Mouse (Mus musculus) heart, postnatal 0 days (tissue): ENCODE measurements around the gene Zc3h18. TPM values are rescaled to one million over a fixed set of nuclear protein-coding genes. Genes with fewer than 3 reads are reported as not detected.
A peak's percentile ranks its signal among the peaks of the same experiment; 100 is the strongest.

Experiments used
- ATAC-seq: fragments of 200-750 bp; cut with Nextera tagmentation; 2 replicates; pipeline ENCODE4 v1.8.0; 2017; ENCODE audit warnings: low read depth, moderate number of reproducible peaks, moderate library complexity; ENCODE audit not compliant: insufficient read depth
- DNase-seq: peaks from one replicate; pipeline ENCODE4 v3.0.0-alpha.2; 2016; ENCODE audit warnings: low spot score
- H3K27ac ChIP-seq: fragments of 300-500 bp; sonication (generic); 2 replicates; pipeline ENCODE4 v1.5.1; 2014; ENCODE audit warnings: low read depth, mild to moderate bottlenecking
- H3K27me3 ChIP-seq: fragments of 300-500 bp; sonication (generic); 2 replicates; pipeline ENCODE4 v1.6.1; 2014; ENCODE audit warnings: low read length, mixed read lengths; ENCODE audit not compliant: control insufficient read depth, insufficient read depth
- H3K36me3 ChIP-seq: fragments of 300-500 bp; sonication (generic); replicated peaks from 2 replicates; pipeline ENCODE4 v1.6.1; 2014; ENCODE audit warnings: low read length, mixed read lengths; ENCODE audit not compliant: control insufficient read depth, insufficient read depth
- H3K4me1 ChIP-seq: fragments of 300-500 bp; sonication (generic); 2 replicates; pipeline ENCODE4 v1.6.1; 2014; ENCODE audit warnings: antibody characterized with exemption; ENCODE audit not compliant: control insufficient read depth, insufficient read depth
- H3K4me2 ChIP-seq: fragments of 300-500 bp; sonication (generic); 2 replicates; pipeline ENCODE4 v1.6.1; 2014; ENCODE audit warnings: low read depth, mild to moderate bottlenecking, low read length, moderate library complexity
- H3K4me3 ChIP-seq: fragments of 300-500 bp; sonication (generic); 2 replicates; pipeline ENCODE4 v1.5.1; 2014; ENCODE audit warnings: low read depth, low read length
- H3K9ac ChIP-seq: fragments of 300-500 bp; sonication (generic); replicated peaks from 2 replicates; pipeline ENCODE4 v1.6.1; 2014; ENCODE audit warnings: low read depth, low read length, mixed read lengths
- H3K9me3 ChIP-seq: fragments of 300-500 bp; sonication (generic); replicated peaks from 2 replicates; pipeline ENCODE4 v1.6.1; 2016; ENCODE audit warnings: low read length; ENCODE audit not compliant: control insufficient read depth
- CTCF ChIP-seq: IDR thresholded peaks from 2 replicates; pipeline ENCODE4 v1.5.1; 2016; ENCODE audit warnings: antibody characterized with exemption, control low read depth, low read depth
- EP300 ChIP-seq: IDR thresholded peaks from 2 replicates; pipeline ENCODE4 v1.6.1; 2016; ENCODE audit warnings: antibody characterized with exemption, low read depth
- WGBS: fragments of 180-500 bp; shearing (Covaris S2); extraction: QIAGEN DNeasy Blood & Tissue Kit; methylation state at CpG from one replicate; pipeline ENCODE4 v1.1.7; 2014; 5-methylcytosine and 5-hydroxymethylcytosine counted together
- polyA plus RNA-seq: library from polyadenylated mRNA; unstranded; fragments of >200 nt; fragmentation: Nextera tagmentation; extraction: Ambion mirVana; gene quantifications from 2 replicates; pipeline ENCODE4 v1.2.1, GENCODE M21; 2015
- total RNA-seq: library from RNA; depleted of rRNA; stranded (reverse); fragments of >200 nt; gene quantifications from 2 replicates; pipeline ENCODE4 v1.2.3, GENCODE M21; 2014; ENCODE audit warnings: low replicate concordance

Zc3h18 gene
- total and polyA plus RNA-seq, 2 experiments from 2014 or later: 14.4 to 23.1 TPM

- H3K4me2 ChIP-seq: no peak overlapping the region
- H3K9ac ChIP-seq: no peak overlapping the region
- peak; percentile 40 for ATAC-seq
- H3K4me1 ChIP-seq: peaks cover 21% of the 10 kb centered on the region
- H3K9me3 ChIP-seq: no peaks in the 10 kb centered on the region
- H3K36me3 ChIP-seq: peaks cover 52% of the 10 kb centered on the region
- H3K4me3 ChIP-seq: no peak overlapping the region
- TF ChIP-seq EP300 (no peak), CTCF (peak; percentile 91)
- no peak overlapping the region for H3K27ac ChIP-seq
- H3K27me3 ChIP-seq: no peaks in the 10 kb centered on the region
- WGBS: 71% methylated on average over 6 of the region's 6 CpGs
- DNase-seq: peak; percentile 67
These were observed 43.5 kb upstream of the Zc3h18 start for GRCm38 (mm10) chr8:122332753-122333506.

DNA sequence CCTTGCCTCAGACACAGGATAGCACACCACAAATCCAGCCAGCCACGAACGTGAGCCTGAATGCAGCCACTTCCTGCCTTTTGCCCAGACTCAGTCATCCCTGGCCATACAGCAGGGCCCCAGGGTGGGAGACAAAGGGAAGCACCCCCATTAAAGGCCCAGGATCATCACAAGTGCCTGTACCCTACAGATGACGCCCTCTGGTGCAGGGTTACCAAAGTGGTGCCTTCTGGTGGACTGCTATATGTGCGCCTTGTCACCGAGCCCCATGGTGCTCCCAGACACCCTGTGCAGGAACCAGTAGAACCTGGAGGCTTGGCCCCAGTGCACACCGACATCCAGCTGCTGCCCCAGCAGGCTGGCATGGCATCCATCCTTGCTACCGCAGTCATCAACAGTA is 42.9 kb upstream of the Zc3h18 start:
- H3K9me3 ChIP-seq: no peaks in the 10 kb centered on the region
- ATAC-seq: no peak
- DNase-seq: no peak
- no peaks in the 10 kb centered on the region for H3K27me3 ChIP-seq
- 89% methylated on average over 7 of the region's 7 CpGs for WGBS
- H3K27ac ChIP-seq: no peak overlapping the region
- no peak overlapping the region for H3K4me3 ChIP-seq
- TF ChIP-seq EP300 (no peak), CTCF (no peak)
- no peak overlapping the region for H3K9ac ChIP-seq
- no peak overlapping the region for H3K4me2 ChIP-seq
- H3K4me1 ChIP-seq: peaks cover 21% of the 10 kb centered on the region
- peaks cover 58% of the 10 kb centered on the region for H3K36me3 ChIP-seq

GRCm38 (mm10) chr8:122334791-122335490 is 41.5 kb upstream of the Zc3h18 start:
- Histone ChIP-seq H3K27ac (no peak overlapping the region), H3K4me3 (no peak overlapping the region), H3K4me2 (no peak overlapping the region), H3K4me1 (peaks cover 15% of the 10 kb centered on the region), H3K36me3 (peaks cover 59% of the 10 kb centered on the region), H3K27me3 (no peaks in the 10 kb centered on the region), H3K9ac (no peak overlapping the region), H3K9me3 (no peaks in the 10 kb centered on the region)
- DNase-seq (no peak), ATAC-seq (no peak)
- TF ChIP-seq CTCF (no peak), EP300 (no peak)
- 94% methylated on average over 13 of the region's 13 CpGs for WGBS

GRCm38 (mm10) chr8:122335638-122336250 is 40.7 kb upstream of the Zc3h18 start:
- Histone ChIP-seq H3K4me1 (peaks cover 6% of the 10 kb centered on the region), H3K9me3 (no peaks in the 10 kb centered on the region), H3K27me3 (no peaks in the 10 kb centered on the region), H3K9ac (no peak overlapping the region), H3K4me3 (0 out of 2 replicates have a peak overlapping the region, but pooled peaks have one; percentile 7), H3K27ac (no peak overlapping the region), H3K36me3 (peaks cover 59% of the 10 kb centered on the region), H3K4me2 (peak overlapping the region; percentile 40)
- WGBS: 74% methylated on average over 45 of the region's 57 CpGs
- TF ChIP-seq CTCF: no peak
- TF ChIP-seq EP300: no peak
- DNase-seq (no peak), ATAC-seq (no peak)

GRCm38 (mm10) chr8:122336251-122336910 is 40.0 kb upstream of the Zc3h18 start:
- H3K4me1 ChIP-seq: 0 out of 2 replicates have a peak, but pooled peaks cover under 1% of the 10 kb centered on the region
- no peak for DNase-seq
- H3K4me2 ChIP-seq: peak overlapping the region; percentile 40
- H3K27ac ChIP-seq: no peak overlapping the region
- 0 out of 2 replicates have a peak overlapping the region, but pooled peaks have one; percentile 7 for H3K4me3 ChIP-seq
- TF ChIP-seq EP300: no peak
- TF ChIP-seq CTCF: no peak
- ATAC-seq: peak; percentile 34
- no peak overlapping the region for H3K9ac ChIP-seq
- 47% methylated on average over 56 of the region's 81 CpGs for WGBS
- peaks cover 59% of the 10 kb centered on the region for H3K36me3 ChIP-seq
- H3K27me3 ChIP-seq: no peaks in the 10 kb centered on the region
- H3K9me3 ChIP-seq: no peaks in the 10 kb centered on the region
